Mouse (Mus musculus) embryonic facial prominence, embryonic 13.5 days (tissue): Measurements from ENCODE around the gene Olfr868. TPM values are rescaled to one million over a fixed set of nuclear protein-coding genes. Genes with fewer than 3 reads are reported as not detected.

Experiments used
- ATAC-seq: fragments of 200-750 bp; cut with Nextera tagmentation; 2 replicates; pipeline ENCODE4 v1.8.0; 2017; ENCODE audit warnings: low read depth; ENCODE audit not compliant: insufficient number of reproducible peaks, insufficient read depth, low FRiP score, low TSS enrichment
- H3K27ac ChIP-seq: fragments of 300-500 bp; sonication (generic); 2 replicates; pipeline ENCODE4 v1.5.1; 2015; ENCODE audit warnings: moderate library complexity, mild to moderate bottlenecking, inconsistent platforms
- H3K27me3 ChIP-seq: fragments of 300-500 bp; sonication (generic); 2 replicates; pipeline ENCODE4 v1.6.1; 2015; ENCODE audit warnings: mild to moderate bottlenecking, inconsistent platforms
- H3K36me3 ChIP-seq: fragments of 300-500 bp; sonication (generic); 2 replicates; pipeline ENCODE4 v1.6.1; 2015; ENCODE audit warnings: mild to moderate bottlenecking, inconsistent platforms
- H3K4me1 ChIP-seq: fragments of 300-500 bp; sonication (generic); 2 replicates; pipeline ENCODE4 v1.6.1; 2015; ENCODE audit warnings: inconsistent platforms
- H3K4me2 ChIP-seq: fragments of 300-500 bp; sonication (generic); 2 replicates; pipeline ENCODE4 v1.6.1; 2015; ENCODE audit warnings: moderate library complexity, mild to moderate bottlenecking, inconsistent platforms
- H3K4me3 ChIP-seq: fragments of 300-500 bp; sonication (generic); 2 replicates; pipeline ENCODE4 v1.5.1; 2015; ENCODE audit warnings: mild to moderate bottlenecking, inconsistent platforms
- H3K9ac ChIP-seq: fragments of 300-500 bp; sonication (generic); 2 replicates; pipeline ENCODE4 v1.6.1; 2015; ENCODE audit warnings: mild to moderate bottlenecking, inconsistent platforms
- H3K9me3 ChIP-seq: fragments of 300-500 bp; sonication (generic); 2 replicates; pipeline ENCODE4 v1.6.1; 2016; ENCODE audit warnings: inconsistent platforms
- WGBS: fragments of 180-500 bp; shearing (Covaris S2); methylation state at CpG from one replicate; pipeline ENCODE4 v1.1.7; 2015; ENCODE audit warnings: mixed read lengths; 5-methylcytosine and 5-hydroxymethylcytosine counted together
- polyA plus RNA-seq: library from polyadenylated mRNA; unstranded; fragments of >200 nt; fragmentation: Nextera tagmentation; extraction: Ambion mirVana; gene quantifications from 2 replicates; pipeline ENCODE4 v1.2.1, GENCODE M21; 2015

Gene Olfr868
- polyA plus RNA-seq: not detected in 2 replicates

- H3K4me1 ChIP-seq: no peaks in the 10 kb centered on the region
- no peaks in the 10 kb centered on the region for H3K27me3 ChIP-seq
- H3K4me2 ChIP-seq: no peak within 1 kb of the TSS
- WGBS: 37% methylated on average over 2 of the region's 2 CpGs
- H3K9me3 ChIP-seq: 0 out of 2 replicates have a peak, but pooled peaks cover 9% of the 10 kb centered on the region
- H3K9ac ChIP-seq: no peak within 1 kb of the TSS
- H3K27ac ChIP-seq: no peak within 1 kb of the TSS
- no peaks in the 10 kb centered on the region for H3K36me3 ChIP-seq
- ATAC-seq: no peak
- H3K4me3 ChIP-seq: no peak within 1 kb of the TSS
Measured at GRCm38 (mm10) chr9:20098326-20098725, at the start of gene Olfr868. Gene Olfr868 (plus strand): TSS chr9:20098626.

GRCm38 (mm10) chr9:20057462-20057861, 41.0 kb upstream of the Olfr868 start, which contains the start of gene Olfr867:
Gene Olfr867 (minus strand): TSS chr9:20057562.
- no peak within 1 kb of the TSS for H3K4me2 ChIP-seq
- WGBS: 68% methylated on average over 1 of the region's 1 CpGs
- H3K27ac ChIP-seq: no peak within 1 kb of the TSS
- H3K9ac ChIP-seq: no peak within 1 kb of the TSS
- H3K4me3 ChIP-seq: no peak within 1 kb of the TSS
- 0 out of 2 replicates have a peak, but pooled peaks cover 3% of the 10 kb centered on the region for H3K9me3 ChIP-seq
- no peaks in the 10 kb centered on the region for H3K27me3 ChIP-seq
- no peak for ATAC-seq
- no peaks in the 10 kb centered on the region for H3K4me1 ChIP-seq
- H3K36me3 ChIP-seq: no peaks in the 10 kb centered on the region

- H3K9ac ChIP-seq: no peak overlapping the region
- ATAC-seq: no peak
- H3K9me3 ChIP-seq: peaks cover 25% of the 10 kb centered on the region
- no peaks in the 10 kb centered on the region for H3K4me1 ChIP-seq
- WGBS: 64% methylated on average over 3 of the region's 3 CpGs
- H3K27ac ChIP-seq: no peak overlapping the region
- H3K4me3 ChIP-seq: no peak overlapping the region
- no peaks in the 10 kb centered on the region for H3K27me3 ChIP-seq
- H3K4me2 ChIP-seq: no peak overlapping the region
- H3K36me3 ChIP-seq: no peaks in the 10 kb centered on the region
Measured at GRCm38 (mm10) chr9:20070236-20070635, 28.2 kb upstream of the Olfr868 start.

- no peak for ATAC-seq
- Histone ChIP-seq H3K36me3 (no peaks in the 10 kb centered on the region), H3K9ac (no peak overlapping the region)
Measured at GRCm38 (mm10) chr9:20071291-20071690, 27.1 kb upstream of the Olfr868 start.

GRCm38 (mm10) chr9:20073523-20074177, 24.8 kb upstream of the Olfr868 start:
- no peak overlapping the region for H3K4me3 ChIP-seq
- H3K9me3 ChIP-seq: peaks cover 37% of the 10 kb centered on the region
- 70% methylated on average over 7 of the region's 7 CpGs for WGBS

More at GRCm38 (mm10) chr9:20071291-20071690, 27.1 kb upstream of the Olfr868 start:
- Histone ChIP-seq H3K4me3 (no peak overlapping the region), H3K27ac (no peak overlapping the region), H3K4me2 (no peak overlapping the region), H3K27me3 (no peaks in the 10 kb centered on the region), H3K9me3 (peaks cover 30% of the 10 kb centered on the region), H3K4me1 (no peaks in the 10 kb centered on the region)
- WGBS: 81% methylated on average over 1 of the region's 1 CpGs

GRCm38 (mm10) chr9:20128709-20129108, 30.3 kb downstream of the Olfr868 start, which contains the start of gene Olfr869:
Gene Olfr869 (plus strand): TSS chr9:20129009.
- H3K27ac ChIP-seq: no peak within 1 kb of the TSS
- no peaks in the 10 kb centered on the region for H3K9me3 ChIP-seq
- WGBS: 74% methylated on average over 2 of the region's 2 CpGs
- no peak within 1 kb of the TSS for H3K9ac ChIP-seq
- H3K36me3 ChIP-seq: no peaks in the 10 kb centered on the region
- H3K27me3 ChIP-seq: no peaks in the 10 kb centered on the region
- no peaks in the 10 kb centered on the region for H3K4me1 ChIP-seq
- no peak within 1 kb of the TSS for H3K4me2 ChIP-seq
- no peak within 1 kb of the TSS for H3K4me3 ChIP-seq
- ATAC-seq: no peak

More at GRCm38 (mm10) chr9:20073523-20074177, 24.8 kb upstream of the Olfr868 start:
- H3K27ac ChIP-seq: no peak overlapping the region
- no peak overlapping the region for H3K9ac ChIP-seq
- no peak overlapping the region for H3K4me2 ChIP-seq
- H3K27me3 ChIP-seq: no peaks in the 10 kb centered on the region
- no peaks in the 10 kb centered on the region for H3K36me3 ChIP-seq
- ATAC-seq: no peak
- H3K4me1 ChIP-seq: no peaks in the 10 kb centered on the region

- H3K27me3 ChIP-seq: no peaks in the 10 kb centered on the region
- H3K9ac ChIP-seq: no peak overlapping the region
- whole genome bisulfite sequencing: 80% methylated on average over 3 of the region's 3 CpGs
- no peaks in the 10 kb centered on the region for H3K4me1 ChIP-seq
- no peak overlapping the region for H3K4me2 ChIP-seq
- H3K9me3 ChIP-seq: peaks cover 3% of the 10 kb centered on the region; the same call in 1 of the 2 replicates
- no peaks in the 10 kb centered on the region for H3K36me3 ChIP-seq
- no peak overlapping the region for H3K27ac ChIP-seq
- no peak for ATAC-seq
- H3K4me3 ChIP-seq: no peak overlapping the region
Measured at GRCm38 (mm10) chr9:20149706-20150105, 51.3 kb downstream of the Olfr868 start.

Other genes with a start within 250 kb of the Olfr868 start
- gene Olfr860, start 248.9 kb upstream of the Olfr868 start, polyA plus RNA-seq: not detected in 2 replicates
- gene Olfr862, start 210.6 kb upstream of the Olfr868 start, polyA plus RNA-seq: not detected in 2 replicates
- 0.29 and 0.30 TPM in 2 replicates for gene Olfr77, start 181.8 kb upstream of the Olfr868 start, polyA plus RNA-seq
- not detected in 2 replicates for gene Olfr866, start 70.6 kb upstream of the Olfr868 start, polyA plus RNA-seq
- not detected in 2 replicates for gene Olfr867, start 41.1 kb upstream of the Olfr868 start, polyA plus RNA-seq
- gene Olfr869, start 30.4 kb downstream of the Olfr868 start, polyA plus RNA-seq: not detected in 2 replicates
- not detected in 2 replicates for gene Olfr870, start 75.4 kb downstream of the Olfr868 start, polyA plus RNA-seq
- gene Olfr871, start 113.6 kb downstream of the Olfr868 start, polyA plus RNA-seq: not detected in 2 replicates
- not detected in 2 replicates for gene Olfr872, start 138.5 kb downstream of the Olfr868 start, polyA plus RNA-seq
- not detected in 2 replicates for gene Olfr39, start 183.7 kb downstream of the Olfr868 start, polyA plus RNA-seq
- gene Olfr873, start 199.9 kb downstream of the Olfr868 start, polyA plus RNA-seq: 0.10 TPM in 1 of 2 replicates, not detected in the other
- gene Olfr18, start 237.5 kb downstream of the Olfr868 start, polyA plus RNA-seq: not detected in 2 replicates